Mouse (Mus musculus) brain, embryonic 14.5 days (tissue): ENCODE measurements around the gene Emc8.

Experiments
- CTCF ChIP-seq: fragments of 200-500 bp; IDR thresholded peaks from 2 replicates; pipeline ENCODE4 v1.5.1; 2012; ENCODE audit warnings: inconsistent platforms, mild to moderate bottlenecking, moderate library complexity, borderline replicate concordance; ENCODE audit not compliant: insufficient read depth, insufficient read length; ENCODE audit errors: extremely low read depth
- POLR2A ChIP-seq: fragments of 200-500 bp; IDR thresholded peaks from 2 replicates; pipeline ENCODE4 v1.6.1; 2012; ENCODE audit warnings: mild to moderate bottlenecking, inconsistent platforms, borderline replicate concordance; ENCODE audit not compliant: poor library complexity, insufficient read depth, insufficient read length, severe bottlenecking; ENCODE audit errors: extremely low read depth

DNA sequence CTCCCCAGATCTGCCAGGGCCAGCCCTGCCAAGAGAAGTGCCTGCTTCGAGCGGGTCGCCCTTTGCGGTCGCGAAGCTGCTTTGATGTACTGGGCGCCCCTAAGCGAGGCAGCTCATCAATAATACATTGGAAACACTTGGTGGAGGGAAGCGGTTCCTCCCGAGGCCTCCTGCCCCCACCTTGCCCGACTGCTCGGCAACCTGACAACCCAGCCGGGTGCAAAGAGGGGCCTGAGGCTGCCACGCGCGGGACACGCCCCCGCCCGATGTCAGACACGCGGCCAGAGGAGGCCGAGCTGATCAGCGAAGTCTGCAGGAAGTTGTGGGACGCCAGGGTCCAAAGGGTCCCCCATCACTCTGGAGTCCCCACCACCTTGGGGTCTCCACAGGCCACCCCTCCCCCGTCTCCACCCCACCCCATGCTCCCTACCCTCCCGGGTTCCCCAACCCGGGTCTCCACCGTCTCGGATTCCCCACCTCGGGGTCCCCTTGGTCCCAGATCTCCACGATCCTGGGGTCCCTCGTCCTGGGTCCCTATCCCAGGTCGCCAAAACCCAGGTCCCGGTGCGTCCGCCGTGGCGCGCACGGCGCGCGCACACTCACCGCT lies 34.6 kb downstream of the Emc8 start:
- TF ChIP-seq CTCF (no peak), POLR2A (no peak)
